Mouse (Mus musculus) kidney, embryonic 16.5 days (tissue): Measurements from ENCODE around the gene Mtch2. TPM values are rescaled to one million over a fixed set of nuclear protein-coding genes. Genes with fewer than 3 reads are reported as not detected.
"Not testable (repeated sequence)": the region's sequence is repeated elsewhere in the genome, so short reads cannot be mapped to it uniquely, and the experiment has no call there.

Experiments
- ATAC-seq: fragments of 200-750 bp; cut with Nextera tagmentation; 2 replicates; pipeline ENCODE4 v1.8.0; 2017; ENCODE audit warnings: moderate TSS enrichment; ENCODE audit not compliant: low FRiP score, low TSS enrichment
- H3K27ac ChIP-seq: fragments of 300-500 bp; sonication (generic); 2 replicates; pipeline ENCODE4 v1.5.1; 2014; ENCODE audit warnings: low read length
- H3K27me3 ChIP-seq: fragments of 300-500 bp; sonication (generic); 2 replicates; pipeline ENCODE4 v1.6.1; 2014; ENCODE audit warnings: low read length, control low read depth, mixed read lengths; ENCODE audit not compliant: insufficient read depth
- H3K36me3 ChIP-seq: fragments of 300-500 bp; sonication (generic); 2 replicates; pipeline ENCODE4 v1.6.1; 2014; ENCODE audit warnings: low read length, control low read depth, mixed read lengths; ENCODE audit not compliant: insufficient read depth
- H3K4me1 ChIP-seq: fragments of 300-500 bp; sonication (generic); 2 replicates; pipeline ENCODE4 v1.6.1; 2014; ENCODE audit warnings: low read length, control low read depth, mixed read lengths; ENCODE audit not compliant: insufficient read depth
- H3K4me2 ChIP-seq: fragments of 300-500 bp; sonication (generic); replicated peaks from 2 replicates; pipeline ENCODE4 v1.6.1; 2014; ENCODE audit warnings: low read depth, low read length
- H3K4me3 ChIP-seq: fragments of 300-500 bp; sonication (generic); 2 replicates; pipeline ENCODE4 v1.5.1; 2014; ENCODE audit warnings: mild to moderate bottlenecking, low read length
- H3K9ac ChIP-seq: fragments of 300-500 bp; sonication (generic); replicated peaks from 2 replicates; pipeline ENCODE4 v1.6.1; 2014; ENCODE audit warnings: low read length
- H3K9me3 ChIP-seq: fragments of 300-500 bp; sonication (generic); 2 replicates; pipeline ENCODE4 v1.6.1; 2016; ENCODE audit warnings: low read length, control low read depth
- WGBS: fragments of 180-500 bp; shearing (Covaris S2); extraction: QIAGEN DNeasy Blood & Tissue Kit; methylation state at CpG from one replicate; pipeline ENCODE4 v1.1.7; 2014; 5-methylcytosine and 5-hydroxymethylcytosine counted together
- polyA plus RNA-seq: library from polyadenylated mRNA; unstranded; fragments of >200 nt; fragmentation: Nextera tagmentation; extraction: Ambion mirVana; gene quantifications from 2 replicates; pipeline ENCODE4 v1.2.1, GENCODE M21; 2015

Gene Mtch2
- polyA plus RNA-seq, 1 experiment from 2014 or later: 240 TPM

DNA sequence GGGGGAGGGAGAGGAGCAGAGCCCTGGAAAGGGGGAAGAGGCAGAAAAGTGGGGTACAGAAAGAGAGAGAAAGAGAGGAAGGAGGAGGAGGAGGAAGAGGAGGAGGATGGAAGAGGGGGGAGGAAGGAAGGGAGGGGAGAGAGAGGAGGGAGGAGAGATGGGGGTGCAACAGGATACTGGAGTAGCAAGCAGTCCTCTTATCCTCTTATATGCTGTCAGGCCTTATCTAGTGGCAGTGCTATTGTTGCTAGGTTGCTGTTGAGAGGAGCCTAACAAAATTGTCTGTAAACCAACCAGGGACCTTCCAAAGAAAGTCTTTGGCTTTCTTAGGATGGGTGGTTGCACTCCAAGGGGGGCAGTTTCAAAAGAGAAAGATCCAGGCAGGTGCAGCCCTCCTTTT, 32.5 kb downstream of the Mtch2 start:
- H3K4me2 ChIP-seq: no peak overlapping the region
- no peak overlapping the region for H3K9ac ChIP-seq
- no peaks in the 10 kb centered on the region for H3K27me3 ChIP-seq
- H3K36me3 ChIP-seq: no peaks in the 10 kb centered on the region
- no peak for ATAC-seq
- no peak overlapping the region for H3K4me3 ChIP-seq
- H3K27ac ChIP-seq: no peak overlapping the region
- H3K4me1 ChIP-seq: no peaks in the 10 kb centered on the region
- H3K9me3 ChIP-seq: no peaks in the 10 kb centered on the region

GRCm38 (mm10) chr2:90880144-90880785, 33.3 kb downstream of the Mtch2 start:
- no peak overlapping the region for H3K9ac ChIP-seq
- WGBS: 29% methylated on average over 6 of the region's 6 CpGs
- no peaks in the 10 kb centered on the region for H3K9me3 ChIP-seq
- H3K36me3 ChIP-seq: no peaks in the 10 kb centered on the region
- H3K4me1 ChIP-seq: peaks cover 3% of the 10 kb centered on the region; the same call in 1 of the 2 replicates
- no peak overlapping the region for H3K4me3 ChIP-seq
- H3K4me2 ChIP-seq: no peak overlapping the region
- no peak for ATAC-seq
- 0 out of 2 replicates have a peak, but pooled peaks cover 3% of the 10 kb centered on the region for H3K27me3 ChIP-seq
- H3K27ac ChIP-seq: no peak overlapping the region

GRCm38 (mm10) chr2:90881824-90882223, 34.9 kb downstream of the Mtch2 start:
- H3K27me3 ChIP-seq: peaks cover 11% of the 10 kb centered on the region
- H3K4me3 ChIP-seq: no peak overlapping the region
- no peaks in the 10 kb centered on the region for H3K9me3 ChIP-seq
- H3K36me3 ChIP-seq: no peaks in the 10 kb centered on the region
- no peak overlapping the region for H3K9ac ChIP-seq
- H3K4me1 ChIP-seq: peaks cover 6% of the 10 kb centered on the region; the same call in 1 of the 2 replicates
- ATAC-seq: no peak
- 80% methylated on average over 2 of the region's 2 CpGs for WGBS
- H3K4me2 ChIP-seq: no peak overlapping the region
- H3K27ac ChIP-seq: no peak overlapping the region

GRCm38 (mm10) chr2:90885218-90886041, 38.5 kb downstream of the Mtch2 start, which contains the start of gene C1qtnf4:
C1qtnf4 (plus strand) TSS chr2:90885860.
- no peak within 1 kb of the TSS for H3K27ac ChIP-seq
- peak within 1 kb of the TSS; percentile 54 for H3K4me3 ChIP-seq
- WGBS: under 1% methylated on average over 43 of the region's 45 CpGs
- H3K9ac ChIP-seq: peak within 1 kb of the TSS; percentile 66
- no peaks in the 10 kb centered on the region for H3K36me3 ChIP-seq
- ATAC-seq: peak; percentile 61
- H3K4me1 ChIP-seq: peaks cover 10% of the 10 kb centered on the region
- no peaks in the 10 kb centered on the region for H3K9me3 ChIP-seq
- peaks cover 36% of the 10 kb centered on the region for H3K27me3 ChIP-seq
- peak within 1 kb of the TSS; percentile 85 for H3K4me2 ChIP-seq

DNA sequence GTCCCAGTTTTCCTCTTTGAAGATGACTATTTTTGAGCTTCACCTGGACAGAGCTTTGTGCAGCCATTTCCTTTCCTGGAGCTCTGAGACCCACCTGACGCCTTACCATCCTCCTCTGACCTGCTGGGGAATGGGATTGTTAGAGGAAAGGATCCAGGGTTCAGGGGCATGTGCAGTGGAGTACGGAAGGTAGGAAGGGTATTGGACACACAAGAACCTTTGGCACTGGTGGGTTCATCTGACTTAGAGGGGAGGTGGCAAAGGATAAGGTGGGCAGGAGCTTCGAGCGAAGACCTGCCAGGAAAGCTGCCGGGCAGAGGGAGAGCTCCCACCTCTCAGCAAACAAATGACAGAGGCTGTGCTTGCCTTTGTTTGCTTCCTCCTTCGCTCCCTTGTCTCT, 39.5 kb downstream of the Mtch2 start:
- H3K9me3 ChIP-seq: no peaks in the 10 kb centered on the region
- ATAC-seq: no peak
- 31% methylated on average over 6 of the region's 6 CpGs for WGBS
- peak overlapping the region; percentile 66; the same call in 1 of the 2 replicates for H3K9ac ChIP-seq
- no peak overlapping the region for H3K27ac ChIP-seq
- peak overlapping the region; percentile 85; the same call in 1 of the 2 replicates for H3K4me2 ChIP-seq
- H3K27me3 ChIP-seq: peaks cover 36% of the 10 kb centered on the region
- peak overlapping the region; percentile 54 for H3K4me3 ChIP-seq
- no peaks in the 10 kb centered on the region for H3K36me3 ChIP-seq
- peaks cover 10% of the 10 kb centered on the region for H3K4me1 ChIP-seq

DNA sequence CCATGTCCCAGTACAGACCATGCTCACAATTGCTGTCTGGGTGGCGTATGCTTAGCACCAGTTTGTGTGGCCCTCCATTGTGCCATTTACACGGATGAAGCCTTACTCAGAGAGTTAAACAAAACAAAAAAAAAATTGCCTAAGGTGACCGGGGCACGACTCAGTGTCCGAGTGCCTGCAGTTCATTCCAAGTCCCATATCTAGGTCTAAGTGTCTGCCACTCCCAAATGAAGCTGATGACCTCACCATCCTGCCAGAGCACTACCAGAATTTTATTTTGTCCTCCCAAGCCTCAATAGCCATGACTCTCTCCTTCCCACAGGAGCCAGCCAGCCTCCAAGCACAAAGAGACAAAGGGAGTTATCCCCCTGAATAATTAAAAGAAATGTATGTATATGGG, 40.7 kb downstream of the Mtch2 start:
- H3K27ac ChIP-seq: no peak overlapping the region
- ATAC-seq: no peak
- H3K4me1 ChIP-seq: peaks cover 10% of the 10 kb centered on the region
- peaks cover 36% of the 10 kb centered on the region for H3K27me3 ChIP-seq
- H3K9ac ChIP-seq: no peak overlapping the region
- H3K4me2 ChIP-seq: no peak overlapping the region
- WGBS: 75% methylated on average over 5 of the region's 5 CpGs
- no peaks in the 10 kb centered on the region for H3K9me3 ChIP-seq
- no peaks in the 10 kb centered on the region for H3K36me3 ChIP-seq
- H3K4me3 ChIP-seq: no peak overlapping the region

DNA sequence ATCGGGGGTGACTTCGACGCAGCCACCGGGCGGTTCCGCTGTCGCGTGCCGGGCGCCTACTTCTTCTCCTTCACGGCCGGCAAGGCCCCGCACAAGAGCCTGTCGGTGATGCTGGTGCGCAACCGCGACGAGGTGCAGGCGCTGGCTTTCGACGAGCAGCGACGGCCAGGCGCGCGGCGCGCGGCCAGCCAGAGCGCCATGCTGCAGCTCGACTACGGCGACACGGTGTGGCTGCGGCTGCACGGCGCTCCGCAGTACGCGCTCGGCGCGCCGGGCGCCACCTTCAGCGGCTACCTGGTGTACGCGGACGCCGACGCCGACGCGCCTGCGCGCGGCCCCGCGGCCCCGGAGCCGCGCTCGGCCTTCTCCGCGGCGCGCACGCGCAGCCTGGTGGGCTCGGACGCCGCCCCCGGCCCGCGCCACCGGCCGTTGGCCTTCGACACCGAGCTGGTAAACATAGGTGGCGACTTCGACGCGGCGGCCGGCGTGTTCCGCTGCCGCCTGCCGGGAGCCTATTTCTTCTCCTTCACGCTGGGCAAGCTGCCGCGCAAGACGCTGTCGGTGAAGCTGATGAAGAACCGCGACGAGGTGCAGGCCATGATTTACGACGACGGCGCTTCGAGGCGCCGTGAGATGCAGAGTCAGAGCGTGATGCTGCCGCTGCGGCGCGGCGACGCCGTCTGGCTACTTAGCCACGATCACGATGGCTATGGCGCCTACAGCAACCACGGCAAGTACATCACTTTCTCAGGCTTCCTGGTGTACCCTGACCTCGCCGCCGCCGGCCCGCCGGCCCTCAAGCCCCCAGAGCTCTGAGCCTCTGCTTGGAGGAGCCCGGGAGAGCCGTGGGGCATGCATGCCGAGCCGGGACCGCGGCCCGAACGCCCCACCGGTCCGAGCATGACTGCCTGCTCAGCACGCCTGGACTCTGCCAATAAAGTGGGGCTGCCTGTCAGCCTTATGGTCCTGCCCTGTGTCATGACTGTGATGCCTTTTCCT, 42.9 kb downstream of the Mtch2 start:
- peak overlapping the region; percentile 85 for H3K4me2 ChIP-seq
- peak overlapping the region; percentile 58 for H3K4me3 ChIP-seq
- no peaks in the 10 kb centered on the region for H3K9me3 ChIP-seq
- 2% methylated on average over 131 of the region's 133 CpGs for WGBS
- ATAC-seq: peak; percentile 62
- peak overlapping the region; percentile 63 for H3K9ac ChIP-seq
- H3K27me3 ChIP-seq: peaks cover 36% of the 10 kb centered on the region
- peaks cover 13% of the 10 kb centered on the region for H3K36me3 ChIP-seq
- no peak overlapping the region for H3K27ac ChIP-seq
- H3K4me1 ChIP-seq: peaks cover 10% of the 10 kb centered on the region

GRCm38 (mm10) chr2:90893673-90894298, 46.8 kb downstream of the Mtch2 start:
- H3K9ac ChIP-seq: no peak overlapping the region
- WGBS: 92% methylated on average over 6 of the region's 6 CpGs
- H3K9me3 ChIP-seq: no peaks in the 10 kb centered on the region
- H3K27me3 ChIP-seq: peaks cover 6% of the 10 kb centered on the region
- H3K4me1 ChIP-seq: peaks cover 4% of the 10 kb centered on the region; the same call in 1 of the 2 replicates
- ATAC-seq: no peak
- no peak overlapping the region for H3K4me3 ChIP-seq
- no peak overlapping the region for H3K4me2 ChIP-seq
- H3K27ac ChIP-seq: no peak overlapping the region
- peaks cover 43% of the 10 kb centered on the region for H3K36me3 ChIP-seq

GRCm38 (mm10) chr2:90894299-90894677, 47.3 kb downstream of the Mtch2 start:
- H3K4me1 ChIP-seq, H3K9ac ChIP-seq, ATAC-seq, H3K4me3 ChIP-seq, H3K4me2 ChIP-seq, H3K27me3 ChIP-seq, H3K27ac ChIP-seq, H3K9me3 ChIP-seq: not testable (repeated sequence)
- WGBS: 94% methylated on average over 3 of the region's 3 CpGs
- peaks cover 45% of the 10 kb centered on the region for H3K36me3 ChIP-seq
